Mouse (Mus musculus) cortical plate, adult 2 months (tissue): ENCODE results near the gene Cenpb. TPM values are rescaled to one million over a fixed set of nuclear protein-coding genes. Genes with fewer than 3 reads are reported as not detected.
A peak's percentile ranks its signal among the peaks of the same experiment; 100 is the strongest.

Source experiments
- H3K27ac ChIP-seq: fragments of 200-500 bp; 2 replicates; pipeline ENCODE4 v1.5.1; 2012; ENCODE audit warnings: low read length, control low read depth, inconsistent platforms; ENCODE audit not compliant: insufficient read depth
- H3K4me1 ChIP-seq: fragments of 200-500 bp; 2 replicates; pipeline ENCODE4 v1.6.1; 2011; ENCODE audit warnings: low read length; ENCODE audit not compliant: control insufficient read depth, insufficient read depth
- H3K4me3 ChIP-seq: fragments of 200-500 bp; 2 replicates; pipeline ENCODE4 v1.5.1; 2011; ENCODE audit warnings: mild to moderate bottlenecking, low read length, control low read depth; ENCODE audit not compliant: insufficient read depth
- CTCF ChIP-seq: fragments of 200-500 bp; IDR thresholded peaks from 2 replicates; pipeline ENCODE4 v1.5.1; 2011; ENCODE audit warnings: mild to moderate bottlenecking, control low read depth, low read length; ENCODE audit not compliant: insufficient read depth; ENCODE audit errors: extremely low read depth
- POLR2A ChIP-seq: fragments of 200-500 bp; IDR thresholded peaks from 2 replicates; pipeline ENCODE4 v1.6.1; 2011; ENCODE audit warnings: mild to moderate bottlenecking, low read length, control low read depth; ENCODE audit not compliant: insufficient read depth; ENCODE audit errors: extremely low read depth
- polyA plus RNA-seq: library from polyadenylated mRNA; depleted of rRNA; stranded (reverse); fragments of >200 nt; gene quantifications from 2 replicates; pipeline ENCODE4 v1.2.3, GENCODE M21; 2012

The Cenpb gene
- polyA plus RNA-seq, 1 experiment: 82.1 TPM

- Histone ChIP-seq H3K4me3 (no peak overlapping the region), H3K27ac (no peak overlapping the region), H3K4me1 (no peaks in the 10 kb centered on the region)
- TF ChIP-seq POLR2A (no peak), CTCF (no peak)
Observed at GRCm38 (mm10) chr2:131141336-131141986, 38.4 kb downstream of the Cenpb start.

GRCm38 (mm10) chr2:131140533-131140905, 39.3 kb downstream of the Cenpb start:
- H3K4me3 ChIP-seq: no peak overlapping the region
- H3K4me1 ChIP-seq: no peaks in the 10 kb centered on the region
- H3K27ac ChIP-seq: 0 out of 2 replicates have a peak overlapping the region, but pooled peaks have one; percentile 83
- no peak for TF ChIP-seq POLR2A
- no peak for TF ChIP-seq CTCF

GRCm38 (mm10) chr2:131139886-131140532, 39.9 kb downstream of the Cenpb start:
- Histone ChIP-seq H3K27ac (no peak overlapping the region), H3K4me1 (no peaks in the 10 kb centered on the region), H3K4me3 (no peak overlapping the region)
- TF ChIP-seq CTCF (no peak), POLR2A (no peak)

GRCm38 (mm10) chr2:131139287-131139686, 40.6 kb downstream of the Cenpb start:
- no peak overlapping the region for H3K27ac ChIP-seq
- no peak for TF ChIP-seq POLR2A
- no peak for TF ChIP-seq CTCF
- no peak overlapping the region for H3K4me3 ChIP-seq
- H3K4me1 ChIP-seq: no peaks in the 10 kb centered on the region

GRCm38 (mm10) chr2:131138760-131139159, 41.1 kb downstream of the Cenpb start:
- Histone ChIP-seq H3K27ac (no peak overlapping the region), H3K4me3 (no peak overlapping the region), H3K4me1 (no peaks in the 10 kb centered on the region)
- TF ChIP-seq CTCF (no peak), POLR2A (no peak)

DNA sequence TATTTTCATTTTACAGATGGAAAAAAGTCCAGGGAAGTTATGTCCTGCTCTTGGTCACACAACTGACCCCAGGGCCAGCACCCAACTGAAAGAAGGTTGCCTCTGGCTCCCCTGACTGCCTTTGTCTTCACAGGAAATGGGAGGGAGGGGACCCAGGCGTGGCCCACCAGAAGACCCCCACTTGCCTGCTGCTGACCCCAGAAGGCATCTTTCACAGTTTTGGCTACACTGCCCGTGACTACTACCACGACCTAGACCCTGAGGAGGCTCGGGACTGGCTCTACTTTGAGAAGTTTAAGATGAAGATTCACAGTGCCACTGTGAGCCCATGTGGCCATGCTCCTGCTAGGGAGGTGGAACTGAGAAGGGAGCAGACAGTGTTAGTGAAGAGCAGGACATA, 41.6 kb downstream of the Cenpb start:
- TF ChIP-seq CTCF (no peak), POLR2A (no peak)
- Histone ChIP-seq H3K27ac (no peak overlapping the region), H3K4me3 (no peak overlapping the region), H3K4me1 (no peaks in the 10 kb centered on the region)

DNA sequence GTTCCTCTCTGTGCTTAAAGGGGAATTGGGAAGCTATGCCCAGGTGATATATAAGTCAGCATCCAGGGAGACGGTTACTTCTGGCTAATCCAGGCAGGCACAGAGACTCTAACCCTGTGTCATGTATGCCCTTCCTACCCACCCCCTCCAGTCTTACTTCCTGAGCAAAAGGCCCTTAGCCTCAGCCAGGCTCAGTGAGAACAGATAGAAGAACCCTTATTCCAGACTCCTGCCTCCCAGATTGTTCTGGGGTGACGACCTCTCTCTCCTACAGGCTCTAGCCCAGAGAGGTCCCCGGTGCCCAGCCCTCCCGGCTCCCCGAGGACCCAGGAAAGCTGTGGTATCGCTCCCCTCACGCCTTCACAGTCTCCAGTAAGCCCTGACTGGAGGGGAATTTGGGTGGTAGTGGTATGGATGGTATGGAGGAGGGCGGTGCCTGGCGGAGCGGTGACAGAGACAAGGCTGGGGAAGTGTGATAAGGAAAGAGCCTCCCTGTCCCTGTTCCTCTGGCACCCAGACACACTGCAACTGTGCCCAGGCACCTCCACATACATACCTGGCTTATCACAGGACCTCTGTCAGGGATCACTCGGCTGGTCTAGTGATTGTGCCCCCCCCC, 44.2 kb downstream of the Cenpb start:
- Histone ChIP-seq H3K4me3 (no peak overlapping the region), H3K27ac (0 out of 2 replicates have a peak overlapping the region, but pooled peaks have one; percentile 11), H3K4me1 (no peaks in the 10 kb centered on the region)
- TF ChIP-seq CTCF: no peak
- no peak for TF ChIP-seq POLR2A

GRCm38 (mm10) chr2:131134826-131135400, 45.0 kb downstream of the Cenpb start:
- Histone ChIP-seq H3K4me3 (no peak overlapping the region), H3K4me1 (no peaks in the 10 kb centered on the region), H3K27ac (peak overlapping the region; percentile 11; the same call in 1 of the 2 replicates)
- no peak for TF ChIP-seq CTCF
- no peak for TF ChIP-seq POLR2A

- Histone ChIP-seq H3K27ac (0 out of 2 replicates have a peak overlapping the region, but pooled peaks have one; percentile 11), H3K4me1 (no peaks in the 10 kb centered on the region), H3K4me3 (no peak overlapping the region)
- TF ChIP-seq POLR2A: no peak
- TF ChIP-seq CTCF: no peak
Observed at GRCm38 (mm10) chr2:131134381-131134780, 45.5 kb downstream of the Cenpb start.
